Mouse (Mus musculus) Muller cell, postnatal 12 days (primary cell): ENCODE results near the gene Bicra.

Experiments used
- DNase-seq: peaks from one replicate; pipeline ENCODE4 v3.0.0-alpha.2; 2015; ENCODE audit errors: inconsistent ontology term

Bicra gene

GRCm38 (mm10) chr7:16047338-16048146 lies at the start of gene Bicra:
TSS of gene Bicra (minus strand) at chr7:16047921.
- DNase-seq = peak; percentile 93

DNA sequence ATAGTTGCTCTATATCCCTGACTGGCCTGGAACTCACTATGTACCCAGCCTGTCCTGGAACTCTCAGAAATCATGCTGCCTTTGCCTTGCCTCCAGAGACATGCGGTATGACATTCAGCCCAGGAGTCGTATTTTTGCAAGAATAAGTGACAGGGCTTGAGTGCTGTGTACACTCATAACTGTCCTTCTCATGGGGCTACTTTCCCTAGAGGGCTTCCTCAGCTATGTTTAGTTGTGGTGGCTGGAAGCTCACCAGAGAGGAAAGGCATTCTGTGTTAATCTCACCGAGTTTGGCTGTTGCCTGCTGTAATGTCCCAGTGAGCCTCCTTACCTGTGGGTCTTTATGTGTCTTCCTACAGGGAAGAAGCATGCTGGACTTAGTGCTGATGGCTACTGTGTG lies 46.9 kb upstream of the Bicra start:
- DNase-seq = no peak

GRCm38 (mm10) chr7:16087587-16087986 lies 39.9 kb upstream of the Bicra start:
- DNase-seq = no peak

DNA sequence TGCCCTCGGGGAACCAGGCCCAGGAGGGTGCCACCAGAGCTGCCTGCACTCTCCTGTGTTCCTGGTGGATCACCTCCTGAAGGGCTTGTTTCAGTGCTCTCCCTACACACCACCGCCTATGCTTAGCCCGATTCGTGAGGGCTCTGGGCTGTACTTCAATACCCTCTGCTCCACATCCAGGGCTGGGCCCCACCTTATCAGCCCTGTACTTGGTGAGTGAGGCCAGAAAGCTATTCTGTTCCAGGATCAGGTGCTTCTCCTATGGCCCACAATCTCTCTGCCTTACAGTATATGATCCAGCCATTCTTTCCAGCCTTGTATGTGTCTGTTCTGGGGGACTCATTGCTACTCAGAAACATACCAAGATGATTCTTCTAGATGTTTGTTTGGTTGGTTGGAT lies 35.6 kb upstream of the Bicra start:
- no peak for DNase-seq

DNA sequence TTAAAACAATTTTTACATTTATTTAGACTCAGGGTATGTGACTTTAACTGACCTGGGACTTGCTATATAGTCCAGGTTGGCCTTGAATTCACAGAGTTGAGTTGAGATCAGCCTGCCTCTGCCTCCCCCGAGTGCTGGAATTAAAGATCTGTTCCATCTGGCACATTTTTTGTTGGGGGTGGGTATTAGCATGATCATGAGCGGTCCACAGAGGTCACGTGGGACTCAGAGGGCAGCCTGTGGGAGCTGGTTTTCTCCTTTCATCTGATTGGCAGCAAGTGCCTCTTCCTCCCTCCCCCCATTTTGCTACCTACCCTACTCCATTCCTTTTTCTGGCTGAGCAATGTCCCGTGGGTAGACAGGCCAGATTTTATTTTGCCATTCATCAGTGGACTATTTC lies 32.9 kb upstream of the Bicra start:
- no peak for DNase-seq

GRCm38 (mm10) chr7:16079947-16080346 lies 32.2 kb upstream of the Bicra start:
- no peak for DNase-seq

DNA sequence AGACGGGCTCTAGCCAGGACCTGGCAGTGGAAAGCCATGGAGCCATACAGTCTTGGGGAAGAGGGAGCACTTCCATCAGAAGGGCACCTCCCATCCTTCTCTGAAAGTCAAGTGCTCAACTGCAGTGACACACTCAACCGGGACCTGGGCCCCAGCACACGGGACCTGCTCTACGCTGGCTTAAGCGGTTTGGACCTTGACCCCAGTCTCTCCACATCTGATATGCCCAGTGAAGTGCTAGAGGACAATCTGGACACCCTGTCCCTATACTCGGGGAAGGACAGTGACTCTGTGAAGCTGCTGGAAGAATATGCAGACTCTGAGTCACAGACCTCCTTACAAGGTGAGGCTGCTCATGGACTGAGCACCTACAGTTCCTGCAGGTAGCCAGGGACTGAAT lies 24.2 kb upstream of the Bicra start:
- no peak for DNase-seq

DNA sequence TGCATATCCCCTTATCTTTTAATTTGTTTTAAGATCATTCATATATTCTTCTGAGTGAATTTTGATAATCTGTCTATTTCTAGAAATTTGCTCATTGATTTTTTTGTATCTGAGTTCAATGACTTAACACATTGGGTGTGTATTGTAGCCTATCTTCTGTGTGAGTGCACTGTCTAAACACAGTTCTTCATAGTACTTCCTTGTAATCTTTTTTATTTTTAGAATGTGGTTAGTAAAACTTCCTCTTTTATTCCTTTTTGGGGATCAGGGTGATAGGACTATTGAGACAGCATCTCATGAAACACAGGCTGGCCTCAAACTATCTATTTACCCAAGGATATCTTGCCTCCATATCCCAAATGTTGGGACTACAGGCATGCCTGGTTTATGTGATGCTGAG lies 23.1 kb upstream of the Bicra start:
- no peak for DNase-seq

DNA sequence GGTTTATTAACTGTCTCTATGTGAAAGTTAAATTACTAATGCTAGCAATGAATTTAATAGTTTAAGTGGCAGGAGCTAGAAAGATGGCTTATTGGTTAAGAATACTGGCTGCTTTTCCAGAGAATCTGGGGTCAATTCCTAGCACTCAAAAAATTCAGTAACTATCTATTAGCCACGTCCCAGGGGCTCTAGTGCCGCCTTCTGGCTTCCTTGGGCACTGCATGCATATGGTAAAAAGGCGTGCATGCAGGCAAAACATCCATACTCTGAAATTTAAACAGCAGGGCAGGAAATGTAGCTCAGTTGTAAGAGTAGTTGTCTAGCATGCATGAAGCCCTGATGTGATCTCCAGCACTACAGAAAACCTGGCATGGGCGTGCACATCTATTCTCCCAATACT lies 15.8 kb upstream of the Bicra start:
- DNase-seq = no peak

DNA sequence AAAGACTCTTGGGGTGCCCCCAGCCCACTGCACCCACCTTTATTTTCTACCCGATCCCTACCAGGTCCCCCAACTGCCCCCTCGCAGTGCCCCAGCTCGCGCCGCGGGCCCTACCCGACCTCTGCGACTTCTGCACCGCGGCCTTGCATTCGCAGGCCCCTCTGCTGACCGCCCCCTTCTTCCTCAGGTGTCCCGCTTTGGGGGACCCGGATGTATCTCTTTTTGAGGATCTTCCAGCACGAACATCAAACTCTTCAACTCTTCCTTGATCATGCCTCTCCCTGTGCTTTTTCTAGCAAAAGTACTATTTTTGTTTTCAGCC lies 14.3 kb upstream of the Bicra start:
- no peak for DNase-seq

GRCm38 (mm10) chr7:16061219-16062098 lies 13.7 kb upstream of the Bicra start, which contains the start of gene Zfp541:
TSS of gene Zfp541 (plus strand) at chr7:16061814.
- DNase-seq = no peak

- DNase-seq = no peak
These were observed 9.4 kb upstream of the Bicra start for GRCm38 (mm10) chr7:16057136-16057534.

DNA sequence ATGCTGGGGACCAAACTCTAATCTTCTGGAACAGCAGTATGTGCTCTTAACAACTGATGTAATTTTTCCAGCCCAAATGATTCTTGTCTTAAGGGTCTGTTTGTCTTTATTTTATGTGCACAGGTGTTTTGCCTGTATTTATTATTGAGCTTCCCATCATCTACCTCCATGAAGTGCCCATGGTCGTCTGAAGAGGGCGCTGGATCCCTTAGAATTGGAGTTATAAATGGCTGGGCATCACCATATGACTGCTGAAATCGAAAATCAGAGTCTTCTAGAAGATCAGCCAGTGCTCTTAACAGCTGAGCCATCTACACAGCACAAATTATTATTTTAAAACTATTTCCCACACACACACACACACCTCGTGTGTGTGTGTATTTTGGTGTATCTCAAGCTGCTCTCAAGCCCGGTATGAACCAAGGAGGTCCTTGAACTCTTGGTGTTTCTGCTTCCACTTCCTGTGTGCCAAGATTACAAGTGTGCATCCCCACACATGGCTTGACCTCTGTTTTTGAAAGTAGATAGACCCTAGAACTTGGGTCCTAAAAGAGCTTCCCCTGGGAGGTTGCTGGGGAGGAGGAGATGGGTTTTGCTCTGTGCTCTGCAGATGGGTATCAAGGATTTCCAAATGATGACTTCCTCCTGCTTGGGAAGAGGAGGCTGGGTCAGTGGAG lies 8.9 kb upstream of the Bicra start:
- DNase-seq = no peak

DNA sequence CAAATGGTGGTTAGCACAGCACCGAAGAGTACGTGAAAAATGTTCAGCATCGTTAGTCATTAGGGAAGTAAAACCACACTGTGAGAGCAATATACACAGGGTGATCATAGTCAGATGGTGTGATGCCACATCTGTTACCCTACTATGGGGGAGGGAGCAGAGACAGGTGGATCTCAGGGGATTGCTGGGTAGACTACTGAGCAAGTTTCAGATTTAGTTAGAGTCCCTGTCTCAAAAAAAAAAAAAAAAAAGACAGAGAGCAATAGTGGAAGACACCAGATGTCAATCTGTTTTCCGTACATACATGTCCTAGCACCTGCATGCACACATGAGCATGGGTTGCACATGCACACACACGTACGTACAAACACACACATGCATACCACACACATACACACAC lies 7.9 kb upstream of the Bicra start:
- no peak for DNase-seq

GRCm38 (mm10) chr7:16054966-16055365 lies 7.2 kb upstream of the Bicra start:
- DNase-seq = no peak

GRCm38 (mm10) chr7:16053105-16053504 lies 5.4 kb upstream of the Bicra start:
- no peak for DNase-seq

GRCm38 (mm10) chr7:16052684-16053083 lies 5.0 kb upstream of the Bicra start:
- DNase-seq = peak; percentile 97

GRCm38 (mm10) chr7:16051883-16052595 lies 4.3 kb upstream of the Bicra start:
- peak; percentile 73 for DNase-seq

DNA sequence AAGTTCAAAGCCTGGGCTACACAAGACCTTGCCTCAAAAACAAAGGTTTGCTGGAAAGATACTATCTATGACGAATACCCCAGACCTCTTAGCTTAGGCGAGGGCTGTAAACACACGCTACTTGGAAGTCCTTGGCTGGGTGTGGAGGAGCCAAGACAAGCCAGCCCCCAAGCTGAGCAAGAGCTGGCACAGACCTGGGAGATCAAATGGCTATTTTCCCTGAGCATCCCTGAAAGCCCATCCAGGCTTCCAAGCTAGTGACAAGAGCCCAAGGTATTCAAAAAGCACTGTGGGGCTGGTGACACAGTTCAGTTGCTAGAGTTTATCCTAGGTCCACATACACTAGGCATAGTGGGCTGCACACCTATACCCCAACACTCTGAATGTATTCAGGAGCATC lies 2.9 kb upstream of the Bicra start:
- no peak for DNase-seq

GRCm38 (mm10) chr7:16049576-16049915 lies 1.8 kb upstream of the Bicra start:
- DNase-seq = no peak

DNA sequence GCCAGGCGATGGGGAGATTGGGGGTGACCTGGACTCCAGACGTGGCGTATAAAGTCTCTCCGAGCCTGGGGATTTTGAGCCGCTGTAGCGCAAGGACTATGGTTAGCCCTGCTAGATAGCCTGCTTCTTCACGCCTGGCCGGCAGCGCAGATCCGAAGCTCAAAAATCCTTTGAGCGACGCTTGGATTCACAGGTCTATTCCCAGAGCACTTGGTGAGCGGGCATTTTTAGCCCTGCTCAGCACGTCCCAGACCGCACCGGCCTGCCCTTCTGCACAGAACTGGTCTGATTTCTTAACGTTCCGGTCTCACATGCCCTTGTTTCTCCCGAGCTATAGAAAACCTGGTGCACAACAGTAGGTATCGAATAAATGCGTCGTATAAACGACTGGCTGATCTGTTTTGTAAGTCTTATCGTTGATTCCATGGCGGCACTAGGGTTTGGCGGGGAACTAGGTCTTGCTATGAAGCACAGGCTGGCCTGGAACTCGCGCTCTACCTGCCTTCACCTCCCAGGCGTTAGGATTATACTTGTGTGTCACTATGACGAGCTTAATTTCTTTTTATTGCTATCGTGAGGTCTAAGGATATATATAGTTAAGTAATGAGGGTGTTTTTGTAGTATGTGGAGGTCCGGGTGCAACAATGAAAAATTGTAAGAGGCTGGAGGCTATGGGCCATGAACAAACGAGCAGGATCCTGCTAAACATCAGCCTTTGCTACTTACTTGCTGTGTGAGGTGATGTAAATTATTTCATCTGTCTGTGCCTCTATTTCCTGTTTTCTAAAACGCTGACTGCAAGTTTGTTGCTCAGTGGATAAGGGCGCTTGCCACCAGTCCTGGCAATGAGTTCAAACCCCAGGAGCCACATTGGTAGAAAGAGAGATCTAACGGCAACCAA lies 1.2 kb upstream of the Bicra start:
- DNase-seq = no peak
